Mouse (Mus musculus): ENCODE measurements around the gene Brpf3. TPM values are rescaled to one million over a fixed set of nuclear protein-coding genes. Genes with fewer than 3 reads are reported as not detected.
A peak's percentile ranks its signal among the peaks of the same experiment; 100 is the strongest.
"Not testable (repeated sequence)": the region's sequence is repeated elsewhere in the genome, so short reads cannot be mapped to it uniquely, and the experiment has no call there.

Brpf3 gene
- polyA plus RNA-seq, 1 experiment from 2014 or later = 16.5 TPM

DNA sequence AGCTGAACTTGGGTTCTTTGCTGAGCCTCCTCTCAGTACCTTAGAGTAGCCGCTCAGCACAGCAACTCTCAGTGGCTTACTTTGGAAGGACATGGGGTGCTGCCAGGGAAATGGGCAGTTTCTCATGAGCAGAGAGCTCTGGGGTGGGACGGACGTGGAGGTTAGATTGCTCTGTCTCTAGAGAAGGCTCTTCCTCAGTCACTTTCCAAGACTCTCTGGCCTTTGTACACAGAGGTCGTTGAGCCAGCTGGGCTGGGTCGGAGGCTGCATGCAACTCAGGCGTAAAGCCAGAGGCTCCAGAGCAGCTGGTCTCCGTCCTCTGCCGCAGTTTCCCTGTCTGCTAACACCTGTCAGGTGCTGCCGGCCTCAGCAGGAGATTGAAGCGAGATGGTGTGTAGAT, 33.8 kb downstream of the Brpf3 start:
- WGBS = 83% methylated on average over 10 of the region's 10 CpGs
- H3K9me3 ChIP-seq = no peaks in the 10 kb centered on the region; the same call in 1 of the 2 replicates
- no peak for ATAC-seq (ENCODE audit: insufficient number of reproducible peaks, insufficient read depth, low FRiP score, low TSS enrichment)
- H3K9ac ChIP-seq = no peak overlapping the region
- no peaks in the 10 kb centered on the region for H3K4me1 ChIP-seq
- no peak overlapping the region for H3K27ac ChIP-seq
- no peak overlapping the region for H3K4me3 ChIP-seq
- no peaks in the 10 kb centered on the region for H3K27me3 ChIP-seq
- H3K36me3 ChIP-seq = peaks cover 90% of the 10 kb centered on the region
- H3K4me2 ChIP-seq (replicated peaks) = no peak overlapping the region

DNA sequence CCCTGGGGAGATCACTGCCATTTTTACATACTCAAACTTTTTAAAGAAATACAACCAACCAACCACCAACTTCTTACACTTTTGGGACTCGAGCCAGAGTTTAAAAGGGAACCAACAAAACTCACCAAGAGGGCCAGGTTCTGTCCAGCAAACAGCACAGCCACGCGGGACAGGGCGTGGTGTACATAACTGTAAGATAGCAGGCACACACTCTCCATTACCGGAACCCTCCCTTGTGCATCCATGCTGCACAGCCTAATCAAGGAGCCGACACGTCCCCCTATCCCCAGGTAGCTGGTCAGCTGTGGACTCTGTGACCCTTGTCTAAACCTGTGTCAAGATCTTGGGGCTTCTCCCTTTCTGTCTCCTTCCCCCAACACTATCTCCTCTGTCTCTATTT, 37.0 kb downstream of the Brpf3 start:
- no peak overlapping the region for H3K4me2 ChIP-seq (replicated peaks)
- no peaks in the 10 kb centered on the region for H3K4me1 ChIP-seq
- H3K27me3 ChIP-seq = no peaks in the 10 kb centered on the region
- peaks cover 6% of the 10 kb centered on the region for H3K9me3 ChIP-seq
- peaks cover 68% of the 10 kb centered on the region for H3K36me3 ChIP-seq
- H3K9ac ChIP-seq = no peak overlapping the region
- WGBS = 92% methylated on average over 7 of the region's 7 CpGs
- H3K4me3 ChIP-seq = no peak overlapping the region
- H3K27ac ChIP-seq = no peak overlapping the region
- no peak for ATAC-seq (ENCODE audit: insufficient number of reproducible peaks, insufficient read depth, low FRiP score, low TSS enrichment)

DNA sequence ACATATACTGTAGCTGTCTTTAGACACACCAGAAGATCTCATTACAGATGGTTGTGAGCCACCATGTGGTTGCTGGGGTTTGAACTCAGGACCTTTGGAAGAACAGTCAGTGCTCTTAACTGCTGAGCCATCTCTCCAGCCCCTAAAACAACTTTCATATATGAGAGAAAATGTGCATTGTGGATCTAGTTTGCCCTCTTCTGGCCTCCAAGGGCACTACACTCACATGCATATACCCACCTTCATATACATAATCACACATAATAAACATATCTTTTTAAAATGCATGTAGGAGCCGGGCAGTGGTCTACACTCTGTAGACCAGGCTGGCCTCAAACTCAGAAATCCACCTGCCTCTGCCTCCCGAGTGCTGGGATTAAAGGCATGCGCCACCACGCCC, 41.1 kb downstream of the Brpf3 start:
- peaks cover 36% of the 10 kb centered on the region for H3K36me3 ChIP-seq
- H3K9me3 ChIP-seq; ATAC-seq (ENCODE audit: insufficient number of reproducible peaks, insufficient read depth, low FRiP score, low TSS enrichment); H3K27me3 ChIP-seq; H3K4me1 ChIP-seq; H3K9ac ChIP-seq; H3K4me2 ChIP-seq (replicated peaks); H3K27ac ChIP-seq; H3K4me3 ChIP-seq: not testable (repeated sequence)
- over 99% methylated on average over 4 of the region's 4 CpGs for WGBS

DNA sequence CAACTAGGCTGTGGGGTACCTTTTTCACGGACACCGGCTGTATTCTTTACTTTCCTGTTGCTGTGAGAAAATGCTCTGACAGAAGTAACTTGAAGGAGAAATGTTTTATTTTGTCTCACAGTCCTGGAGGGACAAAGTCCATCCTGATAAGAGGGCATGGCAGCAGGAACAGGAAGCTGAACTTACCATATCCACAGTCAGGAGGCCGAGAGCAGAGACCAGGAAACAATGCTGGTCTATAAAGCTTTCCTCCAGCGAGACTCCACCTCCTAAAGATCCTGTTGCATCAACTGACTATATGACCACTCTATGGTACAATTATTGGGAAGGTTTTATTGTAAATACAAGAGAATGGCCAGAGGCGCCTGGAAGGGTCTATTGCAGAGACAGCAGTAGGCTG, 42.8 kb downstream of the Brpf3 start:
- no peak overlapping the region for H3K27ac ChIP-seq
- WGBS = 84% methylated on average over 5 of the region's 5 CpGs
- no peak overlapping the region for H3K9ac ChIP-seq
- no peaks in the 10 kb centered on the region for H3K27me3 ChIP-seq
- peaks cover 18% of the 10 kb centered on the region for H3K36me3 ChIP-seq
- H3K4me2 ChIP-seq (replicated peaks) = no peak overlapping the region
- H3K9me3 ChIP-seq = peaks cover 6% of the 10 kb centered on the region
- no peak for ATAC-seq (ENCODE audit: insufficient number of reproducible peaks, insufficient read depth, low FRiP score, low TSS enrichment)
- no peak overlapping the region for H3K4me3 ChIP-seq
- H3K4me1 ChIP-seq = no peaks in the 10 kb centered on the region

DNA sequence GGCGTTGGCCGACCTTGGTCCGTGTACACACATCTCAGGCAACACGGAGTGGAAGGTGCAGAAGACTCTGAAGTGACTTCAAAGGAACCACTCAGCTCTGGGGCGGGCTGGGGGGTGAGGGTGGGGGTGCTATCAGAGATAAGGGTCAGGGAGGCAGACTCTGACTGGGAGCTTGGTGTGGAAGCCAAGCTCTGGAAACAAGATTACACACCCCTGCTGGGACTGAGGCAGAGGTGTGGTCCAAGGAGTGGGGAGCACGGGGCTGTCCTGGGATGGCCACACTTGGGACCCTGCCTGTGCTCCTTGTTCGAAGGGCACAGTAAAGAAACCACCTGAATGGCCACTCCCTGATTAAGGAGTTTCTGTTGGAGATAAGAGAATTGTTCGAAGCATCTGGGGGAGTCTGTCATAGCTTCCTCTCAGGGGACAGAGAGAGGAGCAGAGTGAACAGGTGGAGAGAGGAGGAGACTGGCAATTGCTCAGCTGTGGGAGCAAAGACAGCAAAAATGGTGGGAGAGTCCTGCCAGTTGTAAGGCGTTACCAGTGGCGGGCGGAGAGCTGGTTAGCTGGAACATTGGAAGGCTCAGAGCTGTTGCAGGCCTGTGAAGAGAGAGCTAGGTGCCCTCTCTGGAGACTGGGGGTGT, 46.2 kb downstream of the Brpf3 start:
- H3K27me3 ChIP-seq = no peaks in the 10 kb centered on the region
- 74% methylated on average over 11 of the region's 11 CpGs for WGBS
- no peaks in the 10 kb centered on the region for H3K36me3 ChIP-seq

DNA sequence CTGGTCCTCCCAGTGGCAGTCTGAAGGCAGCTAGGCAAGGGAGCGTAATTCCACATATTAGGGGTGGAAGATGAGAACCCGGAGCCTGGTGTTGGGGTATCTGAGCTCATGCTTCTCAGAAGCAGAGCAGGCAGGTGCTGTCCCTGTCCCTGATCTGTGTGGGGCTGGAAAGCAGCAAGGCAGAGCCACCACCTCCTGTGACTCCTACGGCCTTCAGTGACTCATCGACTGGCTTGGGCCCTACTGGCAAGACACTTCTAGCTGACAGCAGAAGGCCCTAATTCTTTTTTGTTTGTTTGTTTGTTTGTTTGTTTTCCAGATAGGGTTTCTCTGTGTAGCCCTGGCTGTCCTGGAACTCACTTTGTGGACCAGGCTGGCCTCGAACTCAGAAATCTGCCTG, 49.6 kb downstream of the Brpf3 start:
- Histone ChIP-seq H3K36me3 (no peaks in the 10 kb centered on the region), H3K4me2 (replicated peaks) (no peak overlapping the region), H3K4me1 (no peaks in the 10 kb centered on the region), H3K27ac (no peak overlapping the region), H3K9ac (no peak overlapping the region), H3K4me3 (no peak overlapping the region), H3K9me3 (no peaks in the 10 kb centered on the region), H3K27me3 (no peaks in the 10 kb centered on the region)
- WGBS = 97% methylated on average over 5 of the region's 5 CpGs
- no peak for ATAC-seq (ENCODE audit: insufficient number of reproducible peaks, insufficient read depth, low FRiP score, low TSS enrichment)

More for the DNA sequence above, 46.2 kb downstream of the Brpf3 start:
- H3K4me3 ChIP-seq = no peak overlapping the region
- H3K27ac ChIP-seq = no peak overlapping the region
- H3K4me1 ChIP-seq = no peaks in the 10 kb centered on the region
- ATAC-seq (ENCODE audit: insufficient number of reproducible peaks, insufficient read depth, low FRiP score, low TSS enrichment) = no peak
- no peak overlapping the region for H3K9ac ChIP-seq
- no peak overlapping the region for H3K4me2 ChIP-seq (replicated peaks)
- no peaks in the 10 kb centered on the region for H3K9me3 ChIP-seq

DNA sequence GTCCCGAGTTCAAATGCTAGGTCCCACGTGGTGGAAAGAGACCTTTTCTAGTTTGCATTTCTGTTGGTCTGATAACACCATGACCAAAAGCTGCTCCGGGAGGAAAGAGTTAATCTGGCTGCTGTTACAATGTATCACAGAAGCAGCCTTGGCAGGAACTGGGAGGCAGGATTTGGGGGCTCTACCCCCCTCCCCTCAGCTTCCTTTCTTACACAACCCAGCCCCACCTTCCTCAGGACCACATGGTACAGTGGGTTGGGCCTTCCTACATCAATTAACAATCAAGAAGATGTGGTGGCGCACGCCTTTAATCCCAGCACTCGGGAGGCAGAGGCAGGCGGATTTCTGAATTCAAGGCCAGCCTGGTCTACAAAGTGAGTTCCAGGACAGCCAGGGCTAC, 53.5 kb downstream of the Brpf3 start:
- H3K4me1 ChIP-seq = no peaks in the 10 kb centered on the region
- WGBS = 79% methylated on average over 7 of the region's 7 CpGs
- ATAC-seq (ENCODE audit: insufficient number of reproducible peaks, insufficient read depth, low FRiP score, low TSS enrichment) = no peak
- H3K4me2 ChIP-seq (replicated peaks) = no peak overlapping the region
- H3K27me3 ChIP-seq = no peaks in the 10 kb centered on the region
- no peak overlapping the region for H3K9ac ChIP-seq
- no peaks in the 10 kb centered on the region for H3K36me3 ChIP-seq
- peaks cover 11% of the 10 kb centered on the region for H3K9me3 ChIP-seq
- H3K27ac ChIP-seq = no peak overlapping the region
- H3K4me3 ChIP-seq = no peak overlapping the region

DNA sequence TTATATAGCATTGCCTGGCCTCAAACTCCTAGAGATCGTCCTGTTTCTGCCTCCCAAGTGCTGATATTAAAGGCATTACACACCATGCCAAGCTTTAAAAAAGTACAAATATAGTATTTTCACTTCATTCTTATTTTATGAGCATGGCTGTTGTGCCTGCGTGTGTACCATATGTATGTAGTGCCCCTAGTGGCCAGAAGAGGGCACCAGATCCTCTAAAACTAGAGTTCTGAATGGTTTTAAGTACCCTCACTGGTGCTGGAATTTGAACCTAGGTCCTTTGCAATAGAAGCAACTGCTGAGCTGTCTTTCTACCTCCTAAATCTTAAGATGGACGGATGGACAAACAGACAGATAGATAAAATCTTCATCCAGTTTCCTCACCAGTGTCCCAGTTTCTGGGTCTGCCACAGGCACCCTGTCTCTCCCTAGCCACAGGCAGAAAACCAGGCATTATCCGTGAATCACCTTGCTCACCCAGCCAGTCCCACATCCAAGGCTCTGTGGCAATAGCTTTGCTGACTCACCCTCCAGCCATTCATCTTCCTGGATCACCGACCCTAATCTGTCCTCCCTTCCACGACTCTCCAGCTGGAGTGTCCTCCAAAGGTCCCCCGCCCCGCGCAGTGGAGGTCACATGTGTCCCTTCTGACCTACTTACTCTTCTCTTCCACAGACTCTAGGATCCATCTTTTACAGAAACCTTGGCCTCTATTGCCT, 54.4 kb downstream of the Brpf3 start:
- H3K36me3 ChIP-seq = no peaks in the 10 kb centered on the region
- H3K9me3 ChIP-seq = peaks cover 11% of the 10 kb centered on the region
- H3K4me3 ChIP-seq = no peak overlapping the region
- no peak overlapping the region for H3K27ac ChIP-seq
- no peak overlapping the region for H3K9ac ChIP-seq
- H3K4me1 ChIP-seq = no peaks in the 10 kb centered on the region
- no peak for ATAC-seq (ENCODE audit: insufficient number of reproducible peaks, insufficient read depth, low FRiP score, low TSS enrichment)
- no peaks in the 10 kb centered on the region for H3K27me3 ChIP-seq
- WGBS = 78% methylated on average over 9 of the region's 9 CpGs
- no peak overlapping the region for H3K4me2 ChIP-seq (replicated peaks)

DNA sequence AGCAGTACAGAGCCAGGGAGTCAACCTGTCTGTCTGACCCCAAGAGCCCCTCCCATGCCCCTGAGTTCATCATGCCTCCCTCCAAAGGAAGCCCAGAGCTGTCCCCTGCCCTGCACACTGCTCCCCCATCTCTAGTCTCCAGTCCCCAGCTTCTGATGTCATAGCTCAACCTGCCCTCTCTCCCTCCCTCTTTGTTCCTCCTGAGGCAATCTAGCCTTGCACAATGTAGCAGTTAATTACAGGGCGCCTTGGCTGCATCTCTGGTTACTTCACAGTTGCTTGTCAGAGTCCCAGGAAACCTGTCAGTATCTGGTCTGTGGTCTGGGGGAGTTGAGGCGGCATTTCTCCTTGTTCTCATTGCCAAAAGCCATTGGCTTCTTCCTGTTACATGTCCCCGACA, 55.1 kb downstream of the Brpf3 start:
- no peaks in the 10 kb centered on the region for H3K36me3 ChIP-seq
- no peaks in the 10 kb centered on the region for H3K4me1 ChIP-seq
- no peak overlapping the region for H3K4me3 ChIP-seq
- H3K4me2 ChIP-seq (replicated peaks) = no peak overlapping the region
- ATAC-seq (ENCODE audit: insufficient number of reproducible peaks, insufficient read depth, low FRiP score, low TSS enrichment) = no peak
- H3K9me3 ChIP-seq = peaks cover 11% of the 10 kb centered on the region
- 44% methylated on average over 3 of the region's 3 CpGs for WGBS
- no peak overlapping the region for H3K9ac ChIP-seq
- no peak overlapping the region for H3K27ac ChIP-seq
- no peaks in the 10 kb centered on the region for H3K27me3 ChIP-seq

DNA sequence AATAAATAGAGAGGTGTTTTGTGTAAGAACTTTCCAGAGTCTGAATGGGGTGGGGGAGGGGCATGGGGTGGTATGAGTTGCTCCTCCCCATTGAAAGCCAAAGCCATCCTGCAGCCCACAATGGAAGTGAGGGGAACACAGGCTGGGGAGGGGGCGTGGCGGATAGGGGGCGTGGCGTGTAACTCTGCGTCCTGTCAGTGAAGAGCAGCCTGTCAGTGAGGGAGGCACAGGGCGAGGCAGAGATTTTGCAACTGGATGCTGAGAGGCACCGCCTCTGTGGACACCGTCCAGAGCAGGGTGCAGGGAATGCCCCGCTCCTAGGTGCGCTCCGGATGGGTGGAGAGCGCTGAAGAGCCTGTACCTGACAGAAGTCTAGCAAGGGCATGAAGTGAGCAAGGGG, 57.3 kb downstream of the Brpf3 start, which contains the start of gene Pnpla1:
Pnpla1 (plus strand) TSS at position 207 of the 400 bp plus-strand sequence.
- no peaks in the 10 kb centered on the region for H3K27me3 ChIP-seq
- no peak within 1 kb of the TSS for H3K27ac ChIP-seq
- WGBS = 29% methylated on average over 12 of the region's 12 CpGs
- H3K9me3 ChIP-seq = peaks cover 11% of the 10 kb centered on the region
- H3K36me3 ChIP-seq = no peaks in the 10 kb centered on the region
- H3K4me3 ChIP-seq = no peak within 1 kb of the TSS
- no peak within 1 kb of the TSS for H3K4me2 ChIP-seq (replicated peaks)
- no peak within 1 kb of the TSS for H3K9ac ChIP-seq
- ATAC-seq (ENCODE audit: insufficient number of reproducible peaks, insufficient read depth, low FRiP score, low TSS enrichment) = 0 out of 2 replicates have a peak, but pooled peaks have one; percentile 41
- no peaks in the 10 kb centered on the region for H3K4me1 ChIP-seq

DNA sequence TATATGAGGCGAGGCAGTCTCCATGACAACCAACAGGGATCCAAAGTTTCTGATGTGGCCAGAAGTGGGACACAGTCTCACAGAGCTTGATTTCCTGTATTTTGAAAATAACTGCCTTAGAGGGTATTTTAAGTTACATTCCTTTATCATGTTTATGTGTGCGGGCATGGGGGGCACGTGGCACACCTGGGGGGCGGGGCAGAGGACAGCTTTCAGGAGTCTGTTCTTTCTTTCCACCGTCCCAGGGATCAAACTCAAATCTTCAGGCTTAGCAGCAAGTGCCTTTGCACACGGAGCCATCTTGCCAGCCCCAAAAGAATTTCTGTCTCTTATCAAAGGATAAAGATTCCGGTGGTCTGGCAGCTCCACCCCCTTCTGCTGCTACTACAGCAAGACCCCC, 63.0 kb downstream of the Brpf3 start:
- 72% methylated on average over 7 of the region's 7 CpGs for WGBS
- no peaks in the 10 kb centered on the region for H3K36me3 ChIP-seq
- no peak for ATAC-seq (ENCODE audit: insufficient number of reproducible peaks, insufficient read depth, low FRiP score, low TSS enrichment)
- no peaks in the 10 kb centered on the region for H3K9me3 ChIP-seq
- H3K27ac ChIP-seq = no peak overlapping the region
- no peaks in the 10 kb centered on the region for H3K27me3 ChIP-seq
- no peak overlapping the region for H3K4me2 ChIP-seq (replicated peaks)
- H3K4me3 ChIP-seq = no peak overlapping the region
- H3K4me1 ChIP-seq = no peaks in the 10 kb centered on the region
- no peak overlapping the region for H3K9ac ChIP-seq

DNA sequence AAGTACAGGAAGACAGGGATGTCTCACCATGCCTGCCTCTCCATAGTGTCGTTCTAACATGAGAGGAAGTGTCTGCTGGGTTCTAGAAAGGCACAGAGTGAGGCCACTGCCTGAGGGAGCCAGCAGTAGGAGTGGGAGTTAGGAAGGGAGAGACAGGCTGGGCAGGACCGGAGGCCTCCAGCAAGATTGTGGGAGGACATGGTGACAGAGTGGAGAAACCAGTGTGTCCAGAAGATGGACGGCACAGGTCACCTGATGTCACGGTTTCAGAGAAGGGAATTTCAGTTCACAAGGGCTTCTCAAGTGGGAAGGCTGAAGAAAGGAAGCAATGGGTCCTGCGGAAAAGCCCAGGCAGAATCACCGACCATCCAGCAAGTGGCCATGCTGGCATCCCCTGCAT, 63.6 kb downstream of the Brpf3 start:
- Histone ChIP-seq H3K4me1 (no peaks in the 10 kb centered on the region), H3K36me3 (no peaks in the 10 kb centered on the region)

More for the DNA sequence above, 63.6 kb downstream of the Brpf3 start:
- Histone ChIP-seq H3K27me3 (no peaks in the 10 kb centered on the region), H3K4me3 (no peak overlapping the region), H3K9me3 (no peaks in the 10 kb centered on the region), H3K27ac (no peak overlapping the region), H3K4me2 (replicated peaks) (no peak overlapping the region), H3K9ac (no peak overlapping the region)
- no peak for ATAC-seq (ENCODE audit: insufficient number of reproducible peaks, insufficient read depth, low FRiP score, low TSS enrichment)
- WGBS = 67% methylated on average over 6 of the region's 6 CpGs

Data from embryonic facial prominence, embryonic 12.5 days (tissue).